Mouse (Mus musculus): ENCODE data around the gene Btk. TPM values are rescaled to one million over a fixed set of nuclear protein-coding genes. Genes with fewer than 3 reads are reported as not detected.

Btk gene
- total and polyA plus RNA-seq, 3 experiments: 16.2 to 53.4 (median 38.1) TPM

- H3K4me1 ChIP-seq (ENCODE audit: control insufficient read depth in 1 of 2, insufficient read depth in 2 of 2): no peaks in the 10 kb centered on the region
- no peaks in the 10 kb centered on the region for H3K36me3 ChIP-seq (replicated peaks in 1 of 2; ENCODE audit: control insufficient read depth in 1 of 2, insufficient read depth in 1 of 2, low read length in 1 of 2)
- no peaks in the 10 kb centered on the region for H3K9me3 ChIP-seq (replicated peaks; ENCODE audit: low read length)
- no peak overlapping the region for H3K4me3 ChIP-seq (replicated peaks in 1 of 3; ENCODE audit: low read depth in 2 of 3, low read length in 2 of 3, poor library complexity in 1 of 3)
- TF ChIP-seq KAT2A (IDR thresholded peaks at IDR 0.05; ENCODE audit: insufficient replicate concordance, low read length) (no peak), SIN3A (IDR thresholded peaks at IDR 0.05; ENCODE audit: low read length) (no peak), ZKSCAN1 (IDR thresholded peaks at IDR 0.05; ENCODE audit: borderline replicate concordance, low read depth, low read length) (no peak), MXI1 (IDR thresholded peaks at IDR 0.05; ENCODE audit: low read depth, low read length) (no peak), CHD2 (IDR thresholded peaks at IDR 0.05; ENCODE audit: low read length) (no peak), E2F4 (IDR thresholded peaks at IDR 0.05; ENCODE audit: insufficient replicate concordance, low read depth, low read length) (no peak), USF2 (conservative IDR thresholded peaks at IDR 0.05; ENCODE audit: low read depth, low read length) (no peak), POLR2AphosphoS2 (IDR thresholded peaks at IDR 0.05; ENCODE audit: low read depth, low read length) (no peak), ZC3H11A (IDR thresholded peaks at IDR 0.05; ENCODE audit: low read depth, low read length) (no peak), ZMIZ1 (IDR thresholded peaks at IDR 0.05; ENCODE audit: low read depth, low read length) (no peak), MYC (IDR thresholded peaks at IDR 0.05; ENCODE audit: low read depth, low read length) (no peak), TBP (conservative IDR thresholded peaks at IDR 0.05; ENCODE audit: low read depth, low read length) (no peak), ZNF384 (IDR thresholded peaks at IDR 0.05; ENCODE audit: low read depth, low read length) (no peak), SMC3 (IDR thresholded peaks at IDR 0.05; ENCODE audit: low read depth, low read length) (no peak), IRF4 (IDR thresholded peaks at IDR 0.05; ENCODE audit: low read depth, low read length) (no peak), EP300 (IDR thresholded peaks at IDR 0.05; ENCODE audit: low read length) (no peak)
- H3K27me3 ChIP-seq (replicated peaks): no peaks in the 10 kb centered on the region
- no peak for DNase-seq (ENCODE audit: extremely low read depth)
- in situ Hi-C loops (cut with MboI; ENCODE audit: low pct_ligation_motif_present, low pct_unique_long_range_greater_than_20kb, low sequenced_read_pairs) (no loop called here), dilution Hi-C loops (cut with MboI; ENCODE audit: extremely low pct_ligation_motif_present, extremely low pct_unique_long_range_greater_than_20kb, low sequenced_read_pairs) (no loop called here)
- no peak overlapping the region for H3K9ac ChIP-seq (ENCODE audit: insufficient read depth, low read depth)
- no peaks in the 10 kb centered on the region for H3K79me2 ChIP-seq (replicated peaks; ENCODE audit: control insufficient read depth, extremely low read depth, insufficient read depth, poor library complexity, severe bottlenecking)
- no peak overlapping the region for H3K4me2 ChIP-seq (ENCODE audit: insufficient read depth, low read depth, poor library complexity, severe bottlenecking)
- H3K27ac ChIP-seq (ENCODE audit: insufficient read depth, low read depth): no peak overlapping the region
Observed at GRCm38 (mm10) chrX:134500651-134501050, 82.7 kb downstream of the Btk start.

Other genes starting within 250 kb of the Btk start
- gene Drp2, start 179.0 kb downstream of the Btk start, total RNA-seq (2012; rRNA removed): 0.13 and 0.17 TPM in 2 replicates
- gene Drp2, start 179.0 kb downstream of the Btk start, total RNA-seq (2014; rRNA removed): 0.19 and 0.22 TPM in 2 replicates
- 0.38 and 0.59 TPM in 2 replicates for gene Drp2, start 179.0 kb downstream of the Btk start, polyA plus RNA-seq (2012; ENCODE audit: insufficient read length, low read depth)
- not detected in 2 replicates for gene Taf7l, start 107.1 kb downstream of the Btk start, total RNA-seq (2012; rRNA removed)
- gene Taf7l, start 107.1 kb downstream of the Btk start, total RNA-seq (2014; rRNA removed): not detected in 2 replicates
- gene Taf7l, start 107.1 kb downstream of the Btk start, polyA plus RNA-seq (2012; ENCODE audit: insufficient read length, low read depth): not detected in 2 replicates
- 48.2 and 74.8 TPM in 2 replicates for gene Timm8a1, start 41.7 kb downstream of the Btk start, total RNA-seq (2012; rRNA removed)
- gene Timm8a1, start 41.7 kb downstream of the Btk start, total RNA-seq (2014; rRNA removed): 216 and 251 TPM in 2 replicates
- gene Timm8a1, start 41.7 kb downstream of the Btk start, polyA plus RNA-seq (2012; ENCODE audit: insufficient read length, low read depth): 145 and 152 TPM in 2 replicates
- gene Rpl36a, start 2.1 kb upstream of the Btk start, total RNA-seq (2012; rRNA removed): 2,800 and 2,905 TPM in 2 replicates
- 2,352 and 2,700 TPM in 2 replicates for gene Rpl36a, start 2.1 kb upstream of the Btk start, total RNA-seq (2014; rRNA removed)
- 869 and 1,197 TPM in 2 replicates for gene Rpl36a, start 2.1 kb upstream of the Btk start, polyA plus RNA-seq (2012; ENCODE audit: insufficient read length, low read depth)
- 6.1 and 6.2 TPM in 2 replicates for gene Gla, start 17.6 kb upstream of the Btk start, total RNA-seq (2012; rRNA removed)
- gene Gla, start 17.6 kb upstream of the Btk start, total RNA-seq (2014; rRNA removed): 9.1 and 10.3 TPM in 2 replicates
- gene Gla, start 17.6 kb upstream of the Btk start, polyA plus RNA-seq (2012; ENCODE audit: insufficient read length, low read depth): 8.6 and 13.3 TPM in 2 replicates
- 38.2 and 48.9 TPM in 2 replicates for gene Hnrnph2, start 17.6 kb upstream of the Btk start, total RNA-seq (2012; rRNA removed)
- gene Hnrnph2, start 17.6 kb upstream of the Btk start, total RNA-seq (2014; rRNA removed): 57.3 and 63.8 TPM in 2 replicates
- gene Hnrnph2, start 17.6 kb upstream of the Btk start, polyA plus RNA-seq (2012; ENCODE audit: insufficient read length, low read depth): 70.0 and 82.0 TPM in 2 replicates
- 3.4 and 3.5 TPM in 2 replicates for gene Armcx4, start 102.9 kb upstream of the Btk start, total RNA-seq (2012; rRNA removed)
- gene Armcx4, start 102.9 kb upstream of the Btk start, total RNA-seq (2014; rRNA removed): 0.03 TPM in 1 of 2 replicates, not detected in the other
- 0.19 and 0.31 TPM in 2 replicates for gene Armcx4, start 102.9 kb upstream of the Btk start, polyA plus RNA-seq (2012; ENCODE audit: insufficient read length, low read depth)
- 0.08 and 0.13 TPM in 2 replicates for gene Armcx1, start 134.4 kb upstream of the Btk start, total RNA-seq (2012; rRNA removed)
- gene Armcx1, start 134.4 kb upstream of the Btk start, total RNA-seq (2014; rRNA removed): not detected in 2 replicates
- gene Armcx1, start 134.4 kb upstream of the Btk start, polyA plus RNA-seq (2012; ENCODE audit: insufficient read length, low read depth): not detected in 2 replicates
- 0.67 and 1.2 TPM in 2 replicates for gene Armcx6, start 167.8 kb upstream of the Btk start, total RNA-seq (2012; rRNA removed)
- gene Armcx6, start 167.8 kb upstream of the Btk start, total RNA-seq (2014; rRNA removed): 1.3 and 1.7 TPM in 2 replicates
- 1.7 and 2.2 TPM in 2 replicates for gene Armcx6, start 167.8 kb upstream of the Btk start, polyA plus RNA-seq (2012; ENCODE audit: insufficient read length, low read depth)
- 8.6 and 11.6 TPM in 2 replicates for gene Armcx3, start 173.0 kb upstream of the Btk start, total RNA-seq (2012; rRNA removed)
- gene Armcx3, start 173.0 kb upstream of the Btk start, total RNA-seq (2014; rRNA removed): 0.23 and 0.49 TPM in 2 replicates
- 1.1 and 1.2 TPM in 2 replicates for gene Armcx3, start 173.0 kb upstream of the Btk start, polyA plus RNA-seq (2012; ENCODE audit: insufficient read length, low read depth)
- 12.6 and 15.3 TPM in 2 replicates for gene Armcx2, start 225.7 kb upstream of the Btk start, total RNA-seq (2012; rRNA removed)
- 18.8 and 20.5 TPM in 2 replicates for gene Armcx2, start 225.7 kb upstream of the Btk start, total RNA-seq (2014; rRNA removed)
- gene Armcx2, start 225.7 kb upstream of the Btk start, polyA plus RNA-seq (2012; ENCODE audit: insufficient read length, low read depth): 17.3 and 19.6 TPM in 2 replicates